Mouse (Mus musculus) heart, postnatal 0 days (tissue): ENCODE measurements at regions not wholly inside any gene's neighbourhood (a gene's known extent, or its start where the extent isn't known, plus 50 kb on each side); places are given as distances from the start of the nearest gene placed in this dataset.

ENCODE experiments used
- CTCF ChIP-seq: IDR thresholded peaks from 2 replicates; pipeline ENCODE4 v1.5.1; 2016; ENCODE audit warnings: antibody characterized with exemption, control low read depth, low read depth
- EP300 ChIP-seq: IDR thresholded peaks from 2 replicates; pipeline ENCODE4 v1.6.1; 2016; ENCODE audit warnings: antibody characterized with exemption, low read depth

GRCm38 (mm10) chr5:138875180-138876076 is 55.5 kb downstream of the Gm5294 start:
- TF ChIP-seq CTCF = no peak
- TF ChIP-seq EP300 = no peak
